Mouse (Mus musculus) heart, postnatal 25 days (tissue): ENCODE results near the gene 4931422A03Rik. TPM values are rescaled to one million over a fixed set of nuclear protein-coding genes. Genes with fewer than 3 reads are reported as not detected.
A peak's percentile ranks its signal among the peaks of the same experiment; 100 is the strongest.

Experiments used
- DNase-seq: peaks from one replicate; pipeline ENCODE4 v3.0.0; 2022; ENCODE audit warnings: low spot score
- intact Hi-C: fragments of 180-260 bp; cut with DNase I; formaldehyde crosslinking; loops from one replicate; pipeline ENCODE4 v1.15.1; 2025
- total RNA-seq, 2 experiments: library from RNA; stranded (reverse); gene quantifications; 2 replicates each; pipeline ENCODE4 v1.2.3; 2021

Gene 4931422A03Rik
- total RNA-seq, 2 experiments from 2014 or later, result not detected

DNA sequence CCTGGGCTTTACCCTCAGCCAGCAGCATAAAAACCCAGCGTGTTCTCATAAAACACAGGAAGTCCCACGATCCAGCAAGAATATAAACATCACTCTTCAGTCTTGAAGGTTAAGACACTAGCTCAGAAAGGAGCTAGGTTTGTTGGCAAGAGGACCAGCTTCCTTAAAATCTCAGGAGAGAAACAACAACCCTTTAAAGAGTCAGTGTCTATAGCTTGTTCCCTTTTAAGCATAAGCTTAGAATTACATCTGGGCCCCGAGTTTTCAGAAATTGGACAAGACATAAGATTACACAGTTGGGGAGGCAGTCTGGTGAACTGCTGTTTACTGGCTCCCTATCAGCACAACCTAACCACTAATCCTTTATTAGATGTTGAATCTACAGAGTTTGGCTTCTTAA lies 56.3 kb downstream of the 4931422A03Rik start:
- intact Hi-C loops, result loop anchor here (2.0 to 10.0 kb wide), 2 partner anchors 69 to 407 kb away; partner anchors contain the start of gene Abtb2
- DNase-seq, result no peak

- intact Hi-C loops, result loop anchor here (2.0 to 10.0 kb wide), 2 partner anchors 68 to 406 kb away; partner anchors contain the start of gene Abtb2
These were observed 57.1 kb downstream of the 4931422A03Rik start for GRCm38 (mm10) chr2:103970791-103971649.

DNA sequence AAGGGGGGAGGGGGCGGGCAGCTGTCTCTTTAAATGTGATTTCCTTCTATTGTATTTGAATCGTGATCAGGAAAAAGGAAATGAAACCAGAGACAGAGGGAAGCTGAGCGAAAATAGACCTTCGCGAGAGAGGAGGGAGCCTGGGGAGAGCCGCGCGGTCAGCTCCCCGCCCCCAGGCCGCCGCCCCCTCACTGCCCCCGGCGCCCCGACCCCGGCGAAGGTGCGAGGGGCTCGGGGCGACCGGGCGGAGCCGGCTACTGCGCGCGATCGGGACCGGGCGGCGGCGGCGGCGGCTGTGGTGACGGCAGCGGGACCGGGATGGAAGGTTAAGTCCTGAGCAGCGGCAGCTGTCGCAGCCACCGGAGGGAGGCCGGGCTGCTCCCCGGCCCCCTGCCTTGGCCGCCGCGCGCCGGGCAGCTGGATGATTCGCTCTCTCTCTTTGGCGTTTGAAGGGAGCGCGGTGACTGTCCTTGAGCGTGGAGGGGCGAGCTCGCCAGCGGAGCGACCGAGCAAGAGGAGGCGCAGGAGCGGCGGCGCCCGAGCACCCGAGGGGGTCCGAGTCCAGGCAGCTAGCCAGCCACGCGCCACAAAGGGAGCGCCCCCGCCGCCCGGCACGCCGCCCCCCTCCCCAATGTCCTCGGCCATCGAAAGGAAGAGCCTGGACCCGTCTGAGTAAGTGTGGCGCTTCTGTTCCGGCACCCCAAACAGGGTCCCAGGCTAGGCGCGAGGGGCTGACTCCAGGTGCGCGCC lies 57.9 kb downstream of the 4931422A03Rik start:
- intact Hi-C loops, result loop anchor here (2.0 to 10.0 kb wide), 2 partner anchors 67 to 405 kb away; partner anchors contain the start of gene Abtb2

More at GRCm38 (mm10) chr2:103970791-103971649, 57.1 kb downstream of the 4931422A03Rik start:
- no peak for DNase-seq

GRCm38 (mm10) chr2:103969437-103970040 lies 58.6 kb downstream of the 4931422A03Rik start:
- DNase-seq, result peak; percentile 37
- intact Hi-C loops, result loop anchor here (2.0 to 10.0 kb wide), 2 partner anchors 67 to 405 kb away; partner anchors contain the start of gene Abtb2

More for the DNA sequence above, 57.9 kb downstream of the 4931422A03Rik start:
- DNase-seq, result peak; percentile 36

DNA sequence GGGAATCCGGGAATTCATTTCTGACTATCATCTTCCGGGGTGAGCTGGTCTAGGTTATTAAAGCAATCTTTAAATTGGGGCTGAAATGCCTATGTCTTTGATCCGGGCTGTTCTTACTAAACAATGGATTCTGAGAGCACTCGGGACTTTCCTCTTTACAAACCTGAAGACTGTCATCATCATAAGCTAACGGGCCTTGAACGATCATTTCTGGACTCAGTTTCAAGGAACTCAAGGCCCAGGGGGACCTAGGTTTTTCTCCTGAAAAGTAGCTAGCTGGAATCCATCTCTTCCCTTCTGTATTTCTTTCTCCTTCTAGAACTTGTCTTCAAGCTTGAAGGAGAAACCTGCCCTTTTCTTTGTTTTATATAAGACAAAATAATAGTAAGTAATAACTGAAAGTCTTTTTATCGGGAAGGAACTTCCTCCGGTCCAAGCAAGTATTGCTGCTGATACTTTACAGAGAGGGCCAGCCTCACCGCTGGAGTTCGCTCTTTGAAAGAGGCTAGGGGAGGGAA lies 59.2 kb downstream of the 4931422A03Rik start:
- intact Hi-C loops, result no loop called here
- DNase-seq, result no peak

GRCm38 (mm10) chr2:103968186-103968585 lies 60.0 kb downstream of the 4931422A03Rik start:
- no peak for DNase-seq
- intact Hi-C loops, result no loop called here

GRCm38 (mm10) chr2:103965391-103965790 lies 62.8 kb downstream of the 4931422A03Rik start:
- no peak for DNase-seq
- intact Hi-C loops, result no loop called here

- no peak for DNase-seq
- intact Hi-C loops, result no loop called here
These were observed 65.8 kb downstream of the 4931422A03Rik start for GRCm38 (mm10) chr2:103962349-103962748.

GRCm38 (mm10) chr2:103959574-103959973 lies 68.6 kb downstream of the 4931422A03Rik start:
- DNase-seq, result no peak
- intact Hi-C loops, result no loop called here

DNA sequence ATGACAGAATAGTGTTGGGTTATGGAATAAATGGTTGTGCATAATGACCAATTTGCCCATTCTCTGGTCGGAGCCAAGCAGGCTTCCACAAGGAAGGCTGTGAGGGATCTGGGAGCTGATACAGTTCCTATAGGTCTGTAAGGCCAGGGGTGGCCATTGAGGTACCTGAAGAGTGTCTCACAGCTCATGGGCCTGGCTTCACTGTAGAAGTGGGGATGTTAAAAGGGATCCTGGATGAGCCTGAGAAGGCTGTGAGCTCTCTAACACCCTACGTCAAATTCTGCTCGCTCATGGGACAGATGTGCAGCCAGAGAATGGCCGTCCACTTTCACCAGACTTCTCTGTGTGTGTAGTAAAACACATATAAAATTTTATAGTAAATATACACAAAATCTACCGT lies 69.1 kb downstream of the 4931422A03Rik start:
- intact Hi-C loops, result no loop called here
- no peak for DNase-seq

- intact Hi-C loops, result no loop called here
- DNase-seq, result no peak
These were observed 69.5 kb downstream of the 4931422A03Rik start for GRCm38 (mm10) chr2:103958634-103959033.

DNA sequence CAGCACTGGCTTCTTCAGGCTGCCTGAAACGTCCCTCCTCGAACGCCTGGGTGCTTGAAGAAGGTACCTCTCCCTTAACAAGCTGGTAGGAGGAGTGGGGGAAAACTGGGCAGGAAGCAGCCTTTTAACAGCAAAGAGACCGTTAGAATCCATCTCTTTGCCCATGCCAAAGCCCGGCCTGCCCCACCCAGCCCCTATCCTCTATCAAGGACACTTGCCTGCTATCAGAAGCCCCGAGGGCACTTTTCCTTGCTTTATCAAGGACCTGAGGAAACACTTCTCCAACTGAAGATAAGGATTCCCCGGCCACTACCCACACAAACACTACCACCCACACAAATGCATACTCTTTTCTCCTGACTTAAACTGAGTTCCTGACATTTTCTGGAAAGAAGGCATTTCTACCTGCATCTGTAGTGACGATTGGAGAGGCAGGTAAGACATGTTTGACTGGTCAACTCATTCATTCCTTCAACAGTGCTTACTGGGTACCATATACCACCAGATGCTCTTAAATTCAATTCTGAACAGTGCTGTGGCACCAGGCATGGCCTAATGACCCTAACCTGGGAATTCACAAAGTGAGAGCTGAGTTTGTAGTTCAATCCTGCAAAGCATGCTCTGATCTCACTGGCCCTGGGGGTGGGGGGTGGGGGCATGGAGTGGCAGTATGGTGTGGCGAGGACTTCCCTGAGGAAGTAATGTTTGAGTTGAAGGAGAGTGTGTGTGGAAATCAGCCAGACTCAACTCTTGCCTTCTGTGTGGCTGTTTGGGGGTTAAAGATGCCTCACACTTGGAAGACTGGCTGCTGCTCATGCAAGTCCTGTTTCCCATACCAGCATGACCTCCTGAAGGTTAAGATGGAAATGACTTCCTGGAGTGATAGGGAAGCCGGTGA lies 70.3 kb downstream of the 4931422A03Rik start, which contains the start of gene Lmo2:
Gene Lmo2 (plus strand): TSS at position 338 of the 898 bp plus-strand sequence.
- no peak for DNase-seq
- intact Hi-C loops, result no loop called here

DNA sequence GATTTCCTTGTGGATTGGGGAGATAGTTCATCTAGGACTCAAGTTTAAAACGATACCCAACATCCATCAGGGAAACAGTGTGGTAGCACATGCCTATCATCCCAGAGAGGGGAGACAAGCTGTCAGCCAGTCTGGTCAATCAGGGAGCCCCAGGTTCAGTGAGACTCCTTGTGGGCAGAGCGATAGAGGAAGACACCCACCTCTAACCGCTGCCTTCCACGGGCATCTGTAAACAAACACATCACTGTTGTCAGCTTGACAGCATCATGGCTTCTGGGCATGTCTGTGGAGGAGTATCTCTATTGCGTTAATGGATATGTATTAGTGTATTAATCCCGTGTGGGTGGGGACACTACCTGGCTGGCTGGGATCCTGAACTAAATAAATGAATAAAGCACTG lies 71.3 kb downstream of the 4931422A03Rik start:
- DNase-seq, result no peak
- intact Hi-C loops, result no loop called here

- no peak for DNase-seq
- intact Hi-C loops, result no loop called here
These were observed 72.4 kb downstream of the 4931422A03Rik start for GRCm38 (mm10) chr2:103955714-103956113.

DNA sequence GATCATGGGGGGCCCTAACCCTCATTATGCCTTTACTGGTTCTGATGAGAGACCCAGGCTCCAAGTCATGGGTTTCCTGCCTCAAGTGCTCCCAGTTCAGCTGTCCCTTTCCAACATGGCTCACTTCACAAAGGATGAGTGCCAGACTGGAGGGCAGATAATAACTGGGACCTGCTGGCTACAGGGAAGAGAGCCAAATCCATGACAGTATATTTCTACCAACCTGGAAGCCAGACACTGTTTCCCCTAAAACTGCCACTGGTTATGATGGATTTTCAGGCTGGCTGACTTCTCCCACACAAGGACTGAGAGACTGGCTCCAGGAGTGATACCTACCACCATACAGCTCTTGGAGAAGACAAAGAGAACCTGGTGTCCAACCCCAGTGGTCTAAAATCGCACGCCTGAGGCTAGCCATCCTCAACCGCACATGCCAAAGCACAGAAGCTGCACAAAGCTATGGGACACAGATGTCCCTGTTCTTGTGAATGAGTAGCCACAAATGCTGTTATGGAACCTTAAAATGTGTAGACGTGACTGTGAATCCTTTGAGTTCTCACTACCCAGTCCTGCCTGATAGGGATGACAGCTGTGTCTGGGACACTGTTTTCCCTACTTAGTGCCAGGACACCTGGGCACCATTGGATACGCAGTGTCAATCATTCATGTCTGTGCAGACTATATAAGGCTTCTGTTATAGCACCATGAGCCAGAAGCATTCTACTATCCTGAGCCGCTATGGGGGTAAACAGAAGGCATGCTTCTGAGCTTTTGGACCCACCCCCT lies 74.9 kb downstream of the 4931422A03Rik start:
- DNase-seq, result no peak
- intact Hi-C loops, result no loop called here

DNA sequence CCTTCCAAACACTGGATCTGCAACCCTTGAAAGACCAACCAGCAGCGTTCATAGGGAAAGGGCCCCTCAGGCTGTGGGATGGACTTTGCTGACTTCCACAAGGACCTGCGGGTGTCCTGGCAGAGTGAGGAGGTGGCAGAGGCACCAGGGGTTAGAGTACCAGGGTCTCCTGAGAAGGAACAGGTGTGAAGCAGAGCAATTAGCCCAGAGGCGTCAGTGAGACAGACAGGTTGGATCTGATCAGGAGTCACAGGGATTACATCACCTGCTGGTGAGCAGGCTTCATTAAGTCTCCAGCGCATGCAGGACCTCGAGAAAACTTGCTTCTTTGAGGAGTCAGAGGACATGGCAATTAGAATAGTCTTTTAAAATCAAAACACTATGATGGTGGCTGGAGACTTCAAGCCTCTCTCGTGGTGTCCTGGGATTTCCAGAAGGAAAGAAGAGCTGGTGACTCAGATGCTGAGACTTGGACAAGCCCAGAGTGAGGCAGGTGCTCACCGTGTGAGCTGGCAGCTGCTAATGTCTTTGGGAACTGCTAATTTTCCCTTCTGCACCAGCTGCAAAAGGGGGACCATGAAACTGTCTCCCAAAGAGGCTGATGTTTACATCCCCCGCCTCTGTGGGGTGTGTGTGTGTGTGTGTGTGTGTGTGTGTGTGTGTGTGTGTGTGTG lies 80.0 kb downstream of the 4931422A03Rik start:
- intact Hi-C loops, result no loop called here
- no peak for DNase-seq

GRCm38 (mm10) chr2:103946892-103947291 lies 81.3 kb downstream of the 4931422A03Rik start:
- no peak for DNase-seq
- intact Hi-C loops, result no loop called here
